16 mouse cellular contexts compared by ENCODE assay signal in the genomic region with DNA sequence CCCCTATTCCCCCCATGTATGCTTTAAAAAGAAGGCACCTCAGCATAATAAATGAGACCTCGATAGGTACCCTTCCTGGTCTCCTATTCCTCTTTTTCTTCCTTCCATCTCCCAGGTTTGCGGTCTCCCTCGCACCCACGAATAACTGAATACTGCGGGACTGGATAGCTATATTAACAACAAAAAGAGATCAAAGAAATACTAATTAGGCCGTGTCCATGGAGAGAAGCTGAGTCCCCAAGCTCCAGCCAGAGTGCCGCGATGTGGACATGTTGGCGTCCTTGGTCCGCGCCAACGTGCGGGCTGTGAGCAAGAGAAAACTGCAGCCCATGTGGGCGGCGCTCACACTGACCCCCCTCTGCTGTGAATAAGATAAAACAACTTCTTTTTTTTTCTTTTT.
"Had no signal": no experiment of that assay in that cellular context is flagged by ENCODE, and none has a peak within 500 bp of the region (broad histone marks: within the 10 kb centered on the region; RNA-seq: fewer than 3 reads in every experiment).

No protein-coding gene starts in this region.

- H3K27me3 ChIP-seq: neural tube, embryonic 13.5 days; neural tube, embryonic 15.5 days; stomach, embryonic 15.5 days had no signal

- H3K4me3 ChIP-seq: neural tube, embryonic 13.5 days; neural tube, embryonic 15.5 days; stomach, embryonic 15.5 days had no signal

- H3K4me1 ChIP-seq: neural tube, embryonic 13.5 days; neural tube, embryonic 15.5 days; stomach, embryonic 15.5 days had no signal

- H3K9me3 ChIP-seq: neural tube, embryonic 15.5 days; stomach, embryonic 15.5 days had no signal

- H3K36me3 ChIP-seq: neural tube, embryonic 13.5 days; neural tube, embryonic 15.5 days; stomach, embryonic 15.5 days had no signal

- DNase-seq: retina, postnatal 1 day; right cerebral cortex, adult 18-20 months; right cerebral cortex, postnatal 14 days; right cerebral cortex, postnatal 25 days; right cerebral cortex, postnatal 4 days; spleen, adult 18-20 months; thymus, adult 18-20 months; thymus, adult 2 months; thymus, postnatal 14 days; thymus, postnatal 25 days; thymus, postnatal 36 days; thymus, postnatal 4 days had no signal

- H3K27ac ChIP-seq: neural tube, embryonic 13.5 days; neural tube, embryonic 15.5 days; stomach, embryonic 15.5 days; stomach, postnatal 0 days had no signal

- H3K9ac ChIP-seq: neural tube, embryonic 13.5 days; neural tube, embryonic 15.5 days; stomach, embryonic 15.5 days had no signal

- H3K4me2 ChIP-seq: neural tube, embryonic 13.5 days; neural tube, embryonic 15.5 days; stomach, embryonic 15.5 days had no signal
